Mouse (Mus musculus): Measurements from ENCODE around the gene Amn. TPM values are rescaled to one million over a fixed set of nuclear protein-coding genes. Genes with fewer than 3 reads are reported as not detected.
A peak's percentile ranks its signal among the peaks of the same experiment; 100 is the strongest.

The Amn gene
- 1.4 and 2.0 TPM in 2 replicates for polyA plus RNA-seq (2014; fragmentation: Nextera tagmentation; extraction: Ambion mirVana)

GRCm38 (mm10) chr12:111270629-111271277, at the start of gene Amn:
Amn (plus strand) TSS chr12:111271095.
- Histone ChIP-seq H3K4me2 (ENCODE audit: low read length) (0 out of 2 replicates have a peak within 1 kb of the TSS, but pooled peaks have one; percentile 22), H3K9me3 (ENCODE audit: control insufficient read depth, low read length) (no peaks in the 10 kb centered on the region), H3K27ac (replicated peaks in 1 of 2; ENCODE audit: control insufficient read depth in 1 of 2, insufficient read depth in 1 of 2, low read depth in 2 of 2, low read length in 2 of 2) (no peak within 1 kb of the TSS), H3K4me3 (ENCODE audit: control insufficient read depth in 1 of 2, insufficient read depth in 1 of 2, low read depth in 1 of 2, low read length in 2 of 2) (peak within 1 kb of the TSS in 1 of 2 experiments; percentile 21; a peak in 2 of 4 replicates), H3K36me3 (ENCODE audit: control insufficient read depth, insufficient read depth, low read length) (no peaks in the 10 kb centered on the region), H3K4me1 (ENCODE audit: control insufficient read depth in 2 of 2, insufficient read depth in 2 of 2, low read length in 2 of 2) (peaks cover 13 to 20% of the 10 kb centered on the region in 2 experiments; a peak in 3 of 4 replicates), H3K9ac (ENCODE audit: low read length) (no peak within 1 kb of the TSS), H3K27me3 (ENCODE audit: control insufficient read depth, insufficient read depth, low read length) (peaks cover 64% of the 10 kb centered on the region)
- WGBS: 27% methylated on average over 25 of the region's 25 CpGs
- no peak for ATAC-seq (ENCODE audit: insufficient number of reproducible peaks, insufficient read depth, low FRiP score, low read depth)

GRCm38 (mm10) chr12:111225197-111225780, 45.6 kb upstream of the Amn start:
- no peak for ATAC-seq (ENCODE audit: insufficient number of reproducible peaks, insufficient read depth, low FRiP score, low read depth)
- no peak overlapping the region for H3K4me2 ChIP-seq (ENCODE audit: low read length)
- H3K27ac ChIP-seq (replicated peaks in 1 of 2; ENCODE audit: control insufficient read depth in 1 of 2, insufficient read depth in 1 of 2, low read depth in 2 of 2, low read length in 2 of 2): no peak overlapping the region
- H3K9me3 ChIP-seq (ENCODE audit: control insufficient read depth, low read length): peaks cover 7% of the 10 kb centered on the region; the same call in 1 of the 2 replicates
- H3K27me3 ChIP-seq (ENCODE audit: control insufficient read depth, insufficient read depth, low read length): no peaks in the 10 kb centered on the region
- 51% methylated on average over 10 of the region's 10 CpGs for WGBS
- H3K36me3 ChIP-seq (ENCODE audit: control insufficient read depth, insufficient read depth, low read length): peaks cover 26% of the 10 kb centered on the region
- no peak overlapping the region for H3K4me3 ChIP-seq (ENCODE audit: control insufficient read depth in 1 of 2, insufficient read depth in 1 of 2, low read depth in 1 of 2, low read length in 2 of 2)
- no peak overlapping the region for H3K9ac ChIP-seq (ENCODE audit: low read length)
- H3K4me1 ChIP-seq (ENCODE audit: control insufficient read depth in 2 of 2, insufficient read depth in 2 of 2, low read length in 2 of 2): peaks cover 0 to 14% of the 10 kb centered on the region in 2 experiments; a peak in 2 of 4 replicates

GRCm38 (mm10) chr12:111227410-111227809, 43.5 kb upstream of the Amn start:
- ATAC-seq (ENCODE audit: insufficient number of reproducible peaks, insufficient read depth, low FRiP score, low read depth): no peak
- Histone ChIP-seq H3K4me3 (ENCODE audit: control insufficient read depth in 1 of 2, insufficient read depth in 1 of 2, low read depth in 1 of 2, low read length in 2 of 2) (no peak overlapping the region), H3K36me3 (ENCODE audit: control insufficient read depth, insufficient read depth, low read length) (peaks cover 12% of the 10 kb centered on the region), H3K27ac (replicated peaks in 1 of 2; ENCODE audit: control insufficient read depth in 1 of 2, insufficient read depth in 1 of 2, low read depth in 2 of 2, low read length in 2 of 2) (no peak overlapping the region), H3K9ac (ENCODE audit: low read length) (no peak overlapping the region), H3K4me2 (ENCODE audit: low read length) (no peak overlapping the region), H3K4me1 (ENCODE audit: control insufficient read depth in 2 of 2, insufficient read depth in 2 of 2, low read length in 2 of 2) (peaks cover 0 to 14% of the 10 kb centered on the region in 2 experiments; a peak in 2 of 4 replicates), H3K27me3 (ENCODE audit: control insufficient read depth, insufficient read depth, low read length) (no peaks in the 10 kb centered on the region), H3K9me3 (ENCODE audit: control insufficient read depth, low read length) (no peaks in the 10 kb centered on the region)
- 81% methylated on average over 4 of the region's 4 CpGs for WGBS

GRCm38 (mm10) chr12:111228488-111228887, 42.4 kb upstream of the Amn start:
- no peaks in the 10 kb centered on the region for H3K9me3 ChIP-seq (ENCODE audit: control insufficient read depth, low read length)
- H3K9ac ChIP-seq (ENCODE audit: low read length): no peak overlapping the region
- 90% methylated on average over 5 of the region's 5 CpGs for WGBS
- H3K4me1 ChIP-seq (ENCODE audit: control insufficient read depth in 2 of 2, insufficient read depth in 2 of 2, low read length in 2 of 2): peaks cover 0 to 14% of the 10 kb centered on the region in 2 experiments; a peak in 2 of 4 replicates
- no peaks in the 10 kb centered on the region for H3K27me3 ChIP-seq (ENCODE audit: control insufficient read depth, insufficient read depth, low read length)
- H3K27ac ChIP-seq (replicated peaks in 1 of 2; ENCODE audit: control insufficient read depth in 1 of 2, insufficient read depth in 1 of 2, low read depth in 2 of 2, low read length in 2 of 2): no peak overlapping the region
- 0 out of 2 replicates have a peak, but pooled peaks cover 3% of the 10 kb centered on the region for H3K36me3 ChIP-seq (ENCODE audit: control insufficient read depth, insufficient read depth, low read length)
- no peak for ATAC-seq (ENCODE audit: insufficient number of reproducible peaks, insufficient read depth, low FRiP score, low read depth)
- H3K4me2 ChIP-seq (ENCODE audit: low read length): no peak overlapping the region
- no peak overlapping the region for H3K4me3 ChIP-seq (ENCODE audit: control insufficient read depth in 1 of 2, insufficient read depth in 1 of 2, low read depth in 1 of 2, low read length in 2 of 2)

- H3K4me1 ChIP-seq (ENCODE audit: control insufficient read depth in 2 of 2, insufficient read depth in 2 of 2, low read length in 2 of 2): peaks cover 7 to 11% of the 10 kb centered on the region in 2 experiments
- H3K4me2 ChIP-seq (ENCODE audit: low read length): no peak overlapping the region
- H3K27ac ChIP-seq (replicated peaks in 1 of 2; ENCODE audit: control insufficient read depth in 1 of 2, insufficient read depth in 1 of 2, low read depth in 2 of 2, low read length in 2 of 2): no peak overlapping the region
- ATAC-seq (ENCODE audit: insufficient number of reproducible peaks, insufficient read depth, low FRiP score, low read depth): no peak
- H3K9me3 ChIP-seq (ENCODE audit: control insufficient read depth, low read length): no peaks in the 10 kb centered on the region
- 88% methylated on average over 2 of the region's 2 CpGs for WGBS
- H3K27me3 ChIP-seq (ENCODE audit: control insufficient read depth, insufficient read depth, low read length): no peaks in the 10 kb centered on the region
- no peak overlapping the region for H3K9ac ChIP-seq (ENCODE audit: low read length)
- no peak overlapping the region for H3K4me3 ChIP-seq (ENCODE audit: control insufficient read depth in 1 of 2, insufficient read depth in 1 of 2, low read depth in 1 of 2, low read length in 2 of 2)
- H3K36me3 ChIP-seq (ENCODE audit: control insufficient read depth, insufficient read depth, low read length): 0 out of 2 replicates have a peak, but pooled peaks cover 3% of the 10 kb centered on the region
These were observed 40.1 kb upstream of the Amn start for GRCm38 (mm10) chr12:111230793-111231192.

GRCm38 (mm10) chr12:111233798-111234197, 37.1 kb upstream of the Amn start:
- peaks cover 7 to 11% of the 10 kb centered on the region in 2 experiments for H3K4me1 ChIP-seq (ENCODE audit: control insufficient read depth in 2 of 2, insufficient read depth in 2 of 2, low read length in 2 of 2)
- H3K9ac ChIP-seq (ENCODE audit: low read length): no peak overlapping the region
- H3K27ac ChIP-seq (replicated peaks in 1 of 2; ENCODE audit: control insufficient read depth in 1 of 2, insufficient read depth in 1 of 2, low read depth in 2 of 2, low read length in 2 of 2): no peak overlapping the region
- H3K4me3 ChIP-seq (ENCODE audit: control insufficient read depth in 1 of 2, insufficient read depth in 1 of 2, low read depth in 1 of 2, low read length in 2 of 2): no peak overlapping the region
- peaks cover 14% of the 10 kb centered on the region; the same call in 1 of the 2 replicates for H3K36me3 ChIP-seq (ENCODE audit: control insufficient read depth, insufficient read depth, low read length)
- H3K9me3 ChIP-seq (ENCODE audit: control insufficient read depth, low read length): no peaks in the 10 kb centered on the region
- no peak overlapping the region for H3K4me2 ChIP-seq (ENCODE audit: low read length)
- 90% methylated on average over 4 of the region's 4 CpGs for WGBS
- H3K27me3 ChIP-seq (ENCODE audit: control insufficient read depth, insufficient read depth, low read length): no peaks in the 10 kb centered on the region
- ATAC-seq (ENCODE audit: insufficient number of reproducible peaks, insufficient read depth, low FRiP score, low read depth): no peak

- H3K4me2 ChIP-seq (ENCODE audit: low read length): peak overlapping the region; percentile 19; the same call in 1 of the 2 replicates
- peaks cover 7 to 11% of the 10 kb centered on the region in 2 experiments for H3K4me1 ChIP-seq (ENCODE audit: control insufficient read depth in 2 of 2, insufficient read depth in 2 of 2, low read length in 2 of 2)
- WGBS: 20% methylated on average over 9 of the region's 9 CpGs
These were observed 36.5 kb upstream of the Amn start for GRCm38 (mm10) chr12:111234383-111234782.

More at GRCm38 (mm10) chr12:111234383-111234782, 36.5 kb upstream of the Amn start:
- peaks cover 16% of the 10 kb centered on the region; the same call in 1 of the 2 replicates for H3K36me3 ChIP-seq (ENCODE audit: control insufficient read depth, insufficient read depth, low read length)
- no peak overlapping the region for H3K4me3 ChIP-seq (ENCODE audit: control insufficient read depth in 1 of 2, insufficient read depth in 1 of 2, low read depth in 1 of 2, low read length in 2 of 2)
- H3K27me3 ChIP-seq (ENCODE audit: control insufficient read depth, insufficient read depth, low read length): no peaks in the 10 kb centered on the region
- H3K27ac ChIP-seq (replicated peaks in 1 of 2; ENCODE audit: control insufficient read depth in 1 of 2, insufficient read depth in 1 of 2, low read depth in 2 of 2, low read length in 2 of 2): no peak overlapping the region
- H3K9ac ChIP-seq (ENCODE audit: low read length): no peak overlapping the region
- no peak for ATAC-seq (ENCODE audit: insufficient number of reproducible peaks, insufficient read depth, low FRiP score, low read depth)
- H3K9me3 ChIP-seq (ENCODE audit: control insufficient read depth, low read length): no peaks in the 10 kb centered on the region
